Mouse (Mus musculus) forelimb bud, embryonic 11.5 days (tissue): ENCODE results near the gene Coq10b.

ENCODE experiments used
- DNase-seq: peaks from one replicate; pipeline ENCODE4 v3.0.0-alpha.2; 2012; ENCODE audit warnings: low read depth, low spot score

The Coq10b gene

DNA sequence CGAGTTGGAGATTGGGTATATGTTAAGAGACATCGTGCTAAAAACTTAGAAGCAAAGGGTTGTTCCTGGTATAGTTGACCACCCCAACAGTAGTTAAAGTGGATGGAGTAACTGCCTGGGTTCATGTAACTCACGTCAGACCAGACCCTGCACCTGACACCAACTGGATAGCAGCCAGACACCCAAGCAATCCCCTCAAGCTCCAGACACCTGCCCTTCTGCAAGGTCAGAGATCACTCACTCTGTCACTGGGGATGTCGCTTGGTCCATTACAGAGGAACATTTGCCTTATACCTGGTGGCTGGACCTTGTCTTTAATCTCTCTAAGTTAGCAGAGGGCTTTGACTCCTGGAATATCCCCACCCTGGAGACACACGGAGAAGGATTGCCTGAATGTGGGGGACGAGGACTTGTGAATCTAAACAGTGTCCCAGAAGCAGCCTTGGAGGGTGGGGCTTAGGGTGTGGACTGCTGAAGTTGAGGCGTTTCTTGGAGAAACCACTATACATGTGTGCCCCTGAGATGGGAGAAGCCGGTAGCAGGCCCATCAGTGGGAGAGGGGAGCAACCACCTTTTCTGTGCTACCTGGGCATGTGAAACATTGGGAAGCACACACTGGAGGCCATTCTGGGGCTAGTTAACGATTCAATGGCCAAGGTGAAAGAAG is 54.5 kb downstream of the Coq10b start:
- no peak for DNase-seq

DNA sequence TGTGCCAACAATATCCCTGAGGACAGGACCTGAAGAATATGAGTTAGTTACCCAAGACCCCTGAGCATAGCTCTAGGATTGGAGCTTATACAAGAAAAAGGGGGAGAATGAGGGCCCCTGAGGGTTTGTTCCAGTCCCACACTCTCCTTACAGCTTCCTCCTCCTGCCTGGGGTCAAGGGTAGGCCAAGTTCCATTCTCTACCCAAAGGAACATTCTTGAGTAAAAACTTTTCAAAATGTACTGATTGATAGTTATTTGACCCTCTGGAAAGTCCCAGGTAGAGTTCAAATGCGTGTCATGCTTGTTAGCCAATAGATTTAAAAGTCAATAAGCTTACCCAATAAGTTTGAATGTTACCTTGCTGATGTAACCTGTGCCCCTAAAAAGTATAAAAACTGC is 55.1 kb downstream of the Coq10b start:
- DNase-seq, result no peak

DNA sequence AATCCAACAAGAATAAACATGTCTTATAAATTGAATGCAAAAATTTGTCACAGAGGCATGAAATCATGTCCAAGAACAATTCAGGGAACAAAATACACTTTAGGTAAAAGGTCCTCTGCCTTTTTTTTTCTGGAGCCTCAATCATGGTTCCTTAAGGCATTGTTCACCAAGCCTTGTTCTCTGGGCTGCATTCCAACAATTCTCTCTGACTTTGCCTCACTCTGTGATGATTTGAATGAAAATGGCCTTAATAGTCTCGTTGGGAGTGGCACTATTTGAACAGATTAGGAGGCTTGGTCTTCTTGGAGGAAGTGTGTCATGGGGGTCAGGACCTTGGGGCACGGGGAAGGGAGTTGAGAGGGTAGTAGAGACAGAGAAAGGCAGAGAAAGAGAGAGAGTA is 55.9 kb downstream of the Coq10b start:
- no peak for DNase-seq

DNA sequence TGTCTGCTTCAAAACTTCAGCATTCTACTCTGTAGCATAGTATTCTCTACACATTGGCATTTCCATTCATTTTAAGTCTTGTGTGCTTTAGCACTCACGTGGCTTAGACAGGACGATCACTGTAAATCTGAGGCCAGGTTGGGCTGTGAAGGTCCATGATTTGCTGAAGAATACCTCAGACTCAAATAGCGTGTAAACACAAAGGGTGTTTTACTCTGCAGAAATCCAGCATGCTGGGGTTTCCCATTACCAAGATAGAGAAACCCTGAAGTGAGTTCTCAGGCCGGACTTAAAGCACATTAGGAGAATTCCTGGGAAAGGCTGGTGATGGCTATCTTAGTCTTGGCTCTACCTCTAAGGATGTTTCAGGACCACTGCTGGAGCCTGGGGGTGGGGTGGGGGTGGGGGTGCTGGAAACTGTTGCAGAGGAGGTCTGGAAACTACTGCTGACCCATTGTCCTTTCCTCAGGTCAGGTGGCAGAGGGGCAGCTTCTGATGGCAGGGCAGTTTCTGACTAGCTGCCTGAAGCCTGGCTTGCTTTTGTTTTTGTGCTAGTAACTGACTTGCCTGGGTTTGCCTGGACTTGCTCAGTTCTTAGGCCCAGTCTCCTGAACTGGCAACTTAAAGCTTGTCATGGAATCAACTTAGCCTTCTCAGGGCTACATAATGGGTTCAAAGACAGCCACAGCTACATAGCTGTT is 56.6 kb downstream of the Coq10b start:
- no peak for DNase-seq
